Mouse (Mus musculus) embryonic fibroblast, embryonic 13.5 days (primary cell): ENCODE measurements at regions not wholly inside any gene's neighbourhood (a gene's known extent, or its start where the extent isn't known, plus 50 kb on each side); places are given as distances from the start of the nearest gene placed in this dataset.

ENCODE experiments used
- CTCF ChIP-seq: IDR thresholded peaks from 2 replicates; pipeline ENCODE4 v1.5.1; 2011; ENCODE audit warnings: mild to moderate bottlenecking, control low read depth, low read length, moderate library complexity, borderline replicate concordance; ENCODE audit not compliant: insufficient read depth
- POLR2A ChIP-seq: IDR thresholded peaks from 2 replicates; pipeline ENCODE4 v1.6.1; 2011; ENCODE audit warnings: low read depth, mild to moderate bottlenecking, control low read depth, low read length, moderate library complexity

GRCm38 (mm10) chr4:106220621-106221020, 95.4 kb upstream of the Usp24 start:
- no peak for TF ChIP-seq CTCF
- TF ChIP-seq POLR2A: no peak
